Mouse (Mus musculus): ENCODE data around the gene Ccdc14.

GRCm38 (mm10) chr16:34772445-34773032 lies 82.1 kb downstream of the Ccdc14 start:
- TF ChIP-seq CTCF (IDR thresholded peaks at IDR 0.05; ENCODE audit: extremely low read depth, insufficient read length, insufficient replicate concordance, low read depth, low read length) (no peak), POLR2A (IDR thresholded peaks at IDR 0.05; ENCODE audit: low read depth, low read length) (no peak)
